Mouse (Mus musculus) ES-CJ7 (cell line): ENCODE results near the gene Svep1.

ENCODE experiments used
- DNase-seq: peaks from one replicate; pipeline ENCODE4 v3.0.0; 2011; ENCODE audit warnings: low read depth, low spot score

Svep1 gene

DNA sequence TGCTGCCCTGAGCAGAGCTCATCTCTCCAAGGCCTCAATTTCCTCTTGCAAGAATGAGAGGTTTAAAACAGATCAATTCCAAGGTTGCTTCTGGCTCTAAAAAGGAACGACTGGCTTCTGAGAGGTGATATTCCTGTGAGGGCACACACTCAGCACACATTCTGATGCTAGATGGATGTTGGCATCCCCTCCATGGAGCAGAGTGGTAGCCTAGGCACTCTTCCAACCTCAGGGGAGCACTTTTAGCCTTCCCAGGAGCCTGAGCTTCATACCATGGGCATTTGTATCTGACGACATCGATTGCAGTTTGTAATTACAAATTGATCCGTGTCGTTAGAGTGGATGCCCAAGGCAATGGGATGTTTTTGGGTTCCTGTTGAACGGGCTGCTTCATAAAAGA lies 33.3 kb downstream of the Svep1 start:
- no peak for DNase-seq

DNA sequence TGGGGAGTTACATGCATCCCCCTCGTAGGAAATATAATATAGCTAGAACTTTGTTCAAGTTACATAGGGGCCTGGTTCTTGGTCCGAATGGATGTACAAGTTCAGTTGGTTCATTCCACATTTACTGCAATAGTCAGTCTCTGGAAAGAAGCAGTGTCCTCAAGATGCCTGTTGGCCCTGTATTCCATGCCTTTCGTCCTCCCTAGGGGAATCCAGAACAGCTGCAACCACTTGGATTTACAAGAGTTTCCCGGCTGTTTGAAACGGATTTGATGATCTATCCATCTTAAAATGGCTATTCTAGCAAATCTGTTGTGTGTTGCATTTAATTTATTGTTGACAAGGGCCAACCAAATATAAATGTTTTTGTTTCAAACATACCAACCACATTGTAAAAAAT lies 36.2 kb downstream of the Svep1 start:
- DNase-seq = no peak

DNA sequence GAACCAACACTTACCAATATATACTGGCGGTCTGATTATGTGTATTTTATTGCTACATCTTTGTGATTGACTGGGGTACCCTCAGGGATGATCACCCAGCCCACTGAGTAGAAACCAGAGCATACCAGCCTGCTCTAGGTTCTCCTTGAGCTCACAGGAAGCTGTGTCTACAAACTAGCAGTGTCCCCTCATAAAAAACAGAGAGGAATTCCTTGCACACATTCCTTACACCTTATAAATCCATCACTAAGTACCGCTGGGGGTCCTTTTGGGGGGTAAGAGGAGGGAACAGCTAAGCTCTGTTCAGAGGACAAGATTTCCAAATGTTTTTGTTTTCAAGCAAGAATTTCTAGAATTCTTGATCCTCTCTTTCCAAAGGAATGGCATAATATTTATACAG lies 36.7 kb downstream of the Svep1 start:
- no peak for DNase-seq

DNA sequence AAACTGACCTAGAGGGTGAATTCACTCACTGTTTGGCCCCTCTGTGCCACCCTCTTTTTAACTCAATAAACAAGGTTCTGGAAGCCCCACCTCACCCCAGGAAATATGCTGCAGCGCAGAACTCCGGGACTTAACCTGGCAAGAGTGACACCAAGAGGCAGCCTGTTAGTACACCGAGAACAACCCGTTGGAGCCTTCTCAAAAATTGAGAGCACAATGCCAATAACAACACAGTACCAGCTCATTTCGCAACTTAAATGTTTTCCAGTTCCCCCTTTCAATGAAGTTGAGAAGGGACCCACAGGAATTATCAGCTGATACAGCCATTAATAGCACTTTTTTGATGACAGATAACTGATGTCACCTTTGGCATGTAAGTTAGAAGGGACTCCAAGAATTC lies 38.3 kb downstream of the Svep1 start:
- no peak for DNase-seq

DNA sequence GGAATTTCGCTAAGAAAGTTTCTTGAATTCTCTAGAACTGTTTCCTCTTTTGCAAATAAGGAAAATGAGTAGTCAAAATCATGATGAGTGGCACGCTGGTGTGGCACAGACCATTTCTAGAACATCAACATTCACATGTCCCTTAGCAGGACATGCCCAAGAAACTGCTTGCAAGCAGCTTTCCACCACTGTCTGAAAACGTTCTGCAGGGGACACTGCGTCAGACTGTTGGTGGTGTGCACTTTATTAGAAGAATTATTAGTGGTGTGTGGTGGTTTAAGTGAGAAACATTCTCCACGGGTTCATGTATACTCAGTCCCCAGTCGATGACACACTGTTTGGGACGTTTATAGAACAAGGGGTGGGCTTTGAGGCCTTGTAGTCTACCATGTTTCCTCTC lies 40.9 kb downstream of the Svep1 start:
- DNase-seq = no peak

DNA sequence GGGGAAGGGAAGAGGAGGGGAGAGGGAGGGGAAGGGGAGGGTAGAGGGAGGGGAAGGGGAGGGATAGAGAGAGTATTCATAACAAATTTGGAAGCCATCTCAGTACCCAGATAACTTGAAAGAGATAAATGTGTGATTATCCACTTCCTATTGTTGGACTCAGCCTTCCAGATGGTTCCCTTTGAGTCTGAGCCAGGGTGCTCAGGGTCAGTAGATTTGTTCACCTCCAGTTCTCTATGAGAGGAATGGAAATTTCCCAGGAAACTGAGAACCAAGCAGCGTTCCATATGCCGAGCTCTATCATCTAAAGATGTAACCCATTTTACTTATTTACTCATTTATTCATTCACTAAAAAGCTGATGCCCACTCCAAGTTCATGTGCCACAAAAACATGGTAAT lies 44.8 kb downstream of the Svep1 start:
- DNase-seq = no peak

DNA sequence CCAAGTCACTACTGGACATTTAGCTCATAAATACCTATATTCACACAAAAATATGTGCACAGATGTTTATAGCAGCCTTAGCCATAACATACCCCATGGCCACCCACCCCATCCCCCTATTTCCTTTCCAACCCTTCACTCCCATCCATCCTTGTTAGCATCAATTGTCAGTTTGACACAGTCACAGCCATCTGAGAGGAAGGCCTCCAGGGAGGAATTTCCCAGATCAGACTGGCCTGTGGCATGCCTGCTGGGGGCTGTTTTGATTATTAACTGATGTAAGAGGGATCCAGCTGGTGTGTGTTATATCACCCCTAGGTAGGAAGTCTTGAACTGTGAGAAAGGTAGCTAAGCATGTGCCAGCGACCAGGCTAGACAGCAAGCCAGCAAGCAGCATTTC lies 47.1 kb downstream of the Svep1 start:
- DNase-seq = no peak

DNA sequence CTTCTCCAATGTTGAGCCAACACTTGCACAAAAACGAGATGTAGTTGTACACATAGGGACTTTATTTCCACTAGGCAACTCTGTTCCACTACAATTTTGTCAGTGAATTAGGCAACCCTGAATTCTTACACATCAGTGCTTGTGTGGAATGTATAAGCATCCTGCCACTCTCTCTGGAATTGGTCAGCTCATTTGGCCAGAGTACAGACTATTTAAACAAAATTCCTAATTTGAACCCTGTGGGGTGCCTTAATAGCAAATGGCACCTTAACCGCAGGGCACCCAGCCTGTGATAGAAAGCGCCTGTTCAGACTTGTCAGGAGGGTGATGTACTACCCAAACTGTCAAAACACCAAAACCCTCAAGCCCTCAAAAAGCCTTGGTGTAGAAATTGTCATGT lies 56.4 kb downstream of the Svep1 start:
- DNase-seq = no peak

DNA sequence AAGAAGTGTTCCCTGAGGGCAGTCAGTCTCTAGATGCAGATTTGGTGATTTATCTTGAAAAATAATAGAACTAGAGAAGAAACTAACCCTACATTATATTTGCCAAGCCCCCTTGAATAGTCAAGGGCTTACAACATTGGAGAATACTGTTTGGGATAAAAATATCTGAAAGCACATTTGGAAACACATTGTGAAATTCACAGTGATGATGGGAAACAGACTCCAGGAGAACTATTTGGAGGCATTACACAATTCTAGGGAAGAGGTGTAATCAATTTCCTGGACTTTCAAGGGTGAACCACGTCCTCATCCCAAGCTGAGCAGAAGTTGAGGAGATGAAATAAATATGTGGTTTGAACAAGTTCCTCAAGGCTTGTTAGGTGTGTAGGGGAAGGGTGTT lies 57.5 kb downstream of the Svep1 start:
- no peak for DNase-seq

DNA sequence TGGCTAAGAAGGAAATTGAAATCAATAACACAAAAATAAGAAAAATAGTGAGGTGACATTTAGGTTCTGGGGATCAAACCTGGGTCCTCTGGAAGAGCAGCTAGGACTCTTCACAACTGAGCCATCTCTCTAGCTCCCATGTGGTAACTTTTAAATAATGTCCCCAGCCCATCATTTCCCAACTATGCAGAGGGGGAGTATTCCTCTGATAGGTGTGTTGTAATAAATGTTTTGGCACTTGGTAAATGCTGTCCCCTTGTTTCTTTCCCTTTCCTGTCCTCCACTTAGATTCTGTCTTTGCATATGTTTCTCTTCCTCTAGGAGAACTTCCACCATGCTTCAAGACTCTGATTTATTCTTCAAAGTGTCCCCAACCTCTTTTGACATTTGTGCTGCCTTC lies 58.1 kb downstream of the Svep1 start:
- no peak for DNase-seq

DNA sequence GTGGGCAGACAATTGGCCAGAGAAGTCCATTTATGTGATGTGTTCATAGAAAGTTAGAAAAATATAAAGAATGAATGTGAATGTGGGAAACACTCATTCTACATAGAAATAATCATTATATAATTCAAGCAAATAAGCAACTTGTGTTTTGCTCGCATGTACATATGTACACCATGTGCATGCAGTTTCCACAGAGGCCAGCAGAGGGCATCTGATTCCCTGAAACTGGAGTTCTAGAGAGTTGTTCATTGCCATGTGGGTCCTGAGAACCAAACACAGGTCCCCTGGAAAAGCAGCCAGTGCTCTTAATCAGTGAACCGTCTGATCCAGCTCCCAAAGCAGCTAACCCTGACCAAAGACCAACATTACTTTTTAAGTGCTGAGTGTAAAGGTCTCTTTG lies 60.0 kb downstream of the Svep1 start:
- peak; percentile 46 for DNase-seq

DNA sequence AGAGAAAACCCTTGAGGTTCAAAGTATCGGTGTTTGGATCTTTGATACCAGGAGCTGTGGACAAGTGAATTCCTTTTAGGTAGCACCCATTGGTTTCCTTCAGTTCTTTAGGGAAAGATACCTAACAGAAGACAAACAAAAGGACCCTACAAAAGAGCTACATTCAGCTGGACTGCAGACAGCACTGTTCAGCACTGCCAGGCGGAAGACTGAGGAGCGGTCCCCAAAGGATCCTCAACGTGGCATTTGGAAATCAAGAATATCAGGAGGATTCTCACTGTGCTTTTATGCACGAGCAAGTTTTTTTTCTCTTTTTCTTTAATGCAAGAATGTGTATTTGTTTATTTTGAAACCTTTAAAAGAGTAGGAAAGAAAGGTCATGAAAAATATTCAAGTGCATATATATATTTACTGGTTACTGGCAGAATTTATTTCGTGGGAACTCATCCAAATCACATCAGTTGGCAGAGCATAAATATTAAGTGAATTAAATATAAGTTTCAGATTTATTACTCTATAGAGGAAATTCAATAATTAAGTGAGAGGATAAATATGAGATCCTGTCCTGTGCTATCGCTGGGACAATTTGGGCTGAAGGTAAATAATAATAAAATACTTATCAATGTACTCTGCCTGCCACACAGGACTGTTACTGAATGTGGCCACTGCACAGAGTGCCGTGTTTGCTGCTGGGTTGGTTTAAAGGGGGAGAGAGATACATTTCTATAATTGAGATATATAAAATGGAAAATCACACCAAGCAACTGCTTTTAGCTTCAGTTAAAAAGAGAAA lies 66.7 kb downstream of the Svep1 start:
- no peak for DNase-seq

DNA sequence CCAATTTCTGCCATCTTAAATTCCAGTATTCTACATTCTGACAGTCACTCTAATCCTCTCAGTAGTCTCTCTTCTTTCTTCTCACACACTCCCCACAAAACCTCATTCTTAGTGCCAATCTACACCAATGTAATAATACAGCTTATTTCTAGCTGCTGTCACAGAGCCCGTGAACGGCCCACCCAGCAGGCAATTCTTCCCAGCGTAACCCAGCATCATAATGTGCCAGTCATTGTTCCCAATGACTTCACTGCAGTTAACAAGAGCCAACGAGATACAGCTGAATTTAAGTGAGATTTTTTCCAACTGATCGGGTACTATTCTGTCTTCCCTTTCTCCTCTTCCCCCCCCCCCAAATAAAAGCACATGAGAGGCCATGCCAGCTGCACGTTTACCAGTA lies 67.4 kb downstream of the Svep1 start:
- DNase-seq = no peak

DNA sequence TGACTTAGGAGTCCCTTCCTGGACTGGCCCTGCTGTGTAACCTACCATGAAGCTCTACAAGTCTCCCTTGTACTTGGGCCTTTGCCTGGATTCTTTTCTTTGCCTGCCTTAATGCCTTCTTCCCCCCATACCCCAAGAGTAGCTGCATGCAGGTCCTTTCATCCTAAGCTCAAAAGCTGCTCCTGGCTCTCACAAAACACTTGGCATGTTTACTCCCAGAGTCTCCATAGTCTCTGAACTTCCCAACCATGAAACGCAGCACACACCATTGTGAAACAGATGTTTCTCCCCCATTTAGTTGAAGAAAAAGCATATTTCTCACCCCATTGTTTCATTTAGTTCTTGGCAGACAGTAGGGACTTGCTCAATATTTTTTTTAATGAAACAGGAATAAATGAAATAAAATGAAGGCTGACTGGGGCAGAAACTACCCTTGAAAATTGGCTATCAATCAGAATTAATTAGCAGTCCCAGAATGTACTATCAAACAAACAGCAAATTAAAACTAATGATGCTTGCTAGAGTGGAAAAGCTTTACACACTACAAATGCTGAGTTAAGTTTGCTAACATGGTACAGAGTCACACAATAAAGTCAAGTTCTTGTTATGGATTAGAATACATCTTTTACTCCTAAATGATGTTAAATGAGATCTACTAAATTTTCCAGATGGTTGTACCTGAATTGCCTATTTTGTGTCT lies 72.9 kb downstream of the Svep1 start:
- no peak for DNase-seq

DNA sequence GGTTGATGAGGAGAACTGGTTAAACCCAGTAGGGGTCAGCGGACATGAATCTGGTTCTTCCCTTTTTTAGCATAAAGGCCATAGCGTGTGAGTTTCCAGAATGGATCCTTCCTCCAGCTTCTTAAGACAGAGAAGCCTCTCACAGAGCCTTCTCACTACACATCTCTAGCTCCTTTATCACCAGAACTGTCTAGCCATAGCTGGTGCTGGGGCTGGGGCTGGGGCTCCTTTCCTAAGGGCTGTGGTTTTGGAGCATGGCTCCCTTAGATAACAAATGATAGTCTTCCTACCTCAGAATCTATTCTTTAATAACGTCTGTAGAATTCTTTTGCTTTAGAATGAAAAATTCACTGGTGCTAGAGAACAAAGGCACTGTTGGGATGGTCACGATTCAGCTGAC lies 76.8 kb downstream of the Svep1 start:
- no peak for DNase-seq

DNA sequence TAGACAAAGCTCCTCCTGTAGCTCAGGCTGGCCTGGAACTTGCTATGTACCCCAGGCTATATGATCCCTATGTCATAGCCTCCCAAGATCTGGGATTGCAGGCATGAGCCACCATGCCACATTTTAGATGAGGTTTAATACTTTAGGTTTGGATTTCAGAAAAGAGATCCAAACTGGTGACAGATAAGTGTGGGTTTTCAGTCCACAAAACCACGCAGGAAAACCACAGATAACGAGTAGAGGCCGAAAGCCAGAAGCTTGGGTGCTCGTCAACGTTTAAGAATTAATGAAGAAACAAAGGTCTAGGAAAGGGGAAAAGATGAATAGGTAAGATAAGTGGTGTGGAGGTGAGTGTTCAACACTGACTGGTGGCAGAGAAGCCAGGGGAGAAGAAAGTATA lies 79.6 kb downstream of the Svep1 start:
- no peak for DNase-seq

DNA sequence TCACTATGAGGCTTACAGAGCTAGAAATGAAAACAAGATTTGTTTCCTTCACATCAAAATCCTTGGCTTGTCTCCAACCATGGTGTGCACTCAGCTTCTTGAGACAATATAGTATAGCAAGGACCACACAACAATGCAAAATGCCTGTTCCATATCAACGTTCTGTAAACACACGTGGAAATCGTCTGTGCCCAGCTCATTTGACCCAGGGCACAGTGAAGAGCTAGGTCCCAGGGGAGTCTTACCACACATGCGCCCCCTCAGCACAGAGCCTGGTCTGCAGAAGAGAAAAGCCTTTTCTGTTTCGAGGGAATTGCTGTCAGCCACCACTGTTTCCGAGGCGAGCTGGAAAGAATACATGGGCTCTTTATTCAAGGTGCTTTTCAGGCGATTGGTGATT lies 91.2 kb downstream of the Svep1 start:
- no peak for DNase-seq

DNA sequence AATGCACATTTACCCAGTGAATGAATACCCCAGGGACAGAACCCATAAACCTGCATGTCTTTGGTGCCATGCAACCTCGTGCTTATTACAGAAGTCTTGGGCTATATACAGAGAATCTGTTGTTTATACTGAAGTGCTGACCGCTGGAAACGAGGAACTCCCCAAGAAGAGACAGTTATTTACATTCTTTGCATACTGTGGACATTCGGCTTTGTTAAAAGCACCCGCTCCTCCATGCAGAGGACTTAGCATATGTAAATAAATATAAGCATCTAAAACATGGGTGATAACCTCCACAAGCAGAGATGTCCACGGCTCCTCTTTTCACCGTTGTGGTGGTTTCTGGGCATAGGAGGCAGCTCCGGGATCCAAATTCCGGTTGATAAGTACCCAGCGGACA lies 95.7 kb downstream of the Svep1 start:
- DNase-seq = no peak

DNA sequence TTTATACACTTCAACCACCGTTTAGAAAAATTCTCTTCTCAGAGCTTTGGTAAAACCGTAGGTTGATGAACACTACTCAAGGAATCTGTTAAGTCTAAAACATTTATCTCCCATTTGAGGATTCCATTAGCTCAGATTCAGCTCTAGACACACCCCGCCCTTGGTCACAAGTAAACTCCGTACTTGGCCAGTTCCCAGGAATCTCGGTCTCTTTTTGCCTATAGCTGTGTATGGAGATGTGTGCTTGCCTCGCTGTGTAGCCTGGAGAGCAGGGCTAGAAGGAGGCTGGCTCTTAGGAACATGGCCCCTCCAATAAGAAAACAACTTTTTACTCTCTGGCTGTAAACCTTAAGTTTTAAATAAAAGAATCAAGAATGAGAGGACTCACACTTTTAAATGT lies 96.9 kb downstream of the Svep1 start:
- no peak for DNase-seq

DNA sequence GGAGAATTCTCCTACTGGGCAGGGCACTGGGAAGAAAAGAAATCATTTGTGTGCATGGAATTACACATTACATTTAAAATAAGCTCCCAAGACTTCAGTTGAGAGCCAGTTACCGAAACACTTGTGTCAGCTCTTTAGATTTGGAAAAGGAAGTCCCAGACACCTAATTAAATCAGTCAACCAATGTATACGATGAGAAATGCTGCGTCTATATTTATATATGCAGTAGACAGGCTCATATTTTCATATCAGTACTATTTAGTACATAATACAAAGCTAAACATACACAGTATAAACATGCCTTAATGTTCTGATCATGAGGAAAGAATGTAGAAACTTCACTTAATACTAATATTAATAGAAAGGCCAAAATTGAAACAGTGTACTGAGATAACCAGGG lies 98.3 kb downstream of the Svep1 start:
- no peak for DNase-seq

DNA sequence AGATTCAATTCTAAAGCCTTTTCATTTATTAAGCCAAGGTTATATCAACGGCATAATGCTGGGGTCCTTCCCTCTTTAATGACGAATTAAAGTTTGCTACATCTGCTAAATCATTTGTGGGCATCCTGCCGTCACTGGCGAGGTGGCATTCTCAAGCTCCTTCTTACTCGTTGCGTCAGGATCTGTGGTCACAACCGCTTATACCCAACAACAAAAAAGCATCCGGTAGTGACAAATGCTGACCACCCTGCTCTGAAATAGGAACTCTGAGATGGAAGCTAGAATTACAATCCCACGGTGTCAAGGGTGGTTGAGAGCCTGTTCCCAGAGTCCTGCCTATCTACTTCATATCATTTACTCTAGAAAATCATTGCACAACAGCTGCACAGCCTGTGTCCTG lies 108.9 kb downstream of the Svep1 start:
- no peak for DNase-seq

DNA sequence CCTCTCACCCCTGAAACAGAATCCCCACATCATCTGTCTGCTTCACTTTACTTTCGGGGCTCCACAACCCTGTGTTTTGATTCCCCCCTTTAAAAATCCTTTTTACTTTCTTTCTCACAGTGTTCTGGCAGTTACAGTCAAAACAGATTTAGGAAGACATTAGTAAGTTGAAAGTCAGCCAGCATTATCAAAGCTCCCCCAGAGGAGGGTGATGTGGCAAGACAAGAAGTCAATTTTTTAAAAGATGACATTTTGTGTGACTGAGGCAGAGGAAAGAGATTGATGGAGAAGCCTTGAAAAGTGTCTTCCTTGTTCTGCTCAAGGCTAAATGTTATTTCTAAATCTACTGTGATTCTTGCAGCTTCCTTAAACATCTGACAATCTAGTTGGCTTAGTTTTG lies 119.9 kb downstream of the Svep1 start:
- DNase-seq = no peak

DNA sequence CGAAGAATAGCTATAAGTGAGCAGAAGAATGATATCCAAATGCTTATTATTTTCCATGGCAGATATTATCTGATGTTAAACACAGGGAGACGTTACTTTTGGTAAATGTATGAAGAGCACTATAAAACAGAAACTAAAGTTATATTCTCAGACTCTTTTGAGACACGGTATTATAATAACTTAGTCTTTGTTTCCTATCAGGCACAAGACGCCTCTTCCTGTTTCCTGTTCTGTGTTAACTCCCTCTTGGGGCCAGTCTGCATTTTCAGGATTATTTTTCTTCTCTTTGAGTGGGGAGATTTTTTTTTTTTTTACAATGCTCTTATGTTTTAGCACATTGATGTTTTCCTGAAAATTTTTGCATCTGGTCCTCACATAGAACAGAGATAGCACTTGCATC lies 120.5 kb downstream of the Svep1 start:
- DNase-seq = no peak

DNA sequence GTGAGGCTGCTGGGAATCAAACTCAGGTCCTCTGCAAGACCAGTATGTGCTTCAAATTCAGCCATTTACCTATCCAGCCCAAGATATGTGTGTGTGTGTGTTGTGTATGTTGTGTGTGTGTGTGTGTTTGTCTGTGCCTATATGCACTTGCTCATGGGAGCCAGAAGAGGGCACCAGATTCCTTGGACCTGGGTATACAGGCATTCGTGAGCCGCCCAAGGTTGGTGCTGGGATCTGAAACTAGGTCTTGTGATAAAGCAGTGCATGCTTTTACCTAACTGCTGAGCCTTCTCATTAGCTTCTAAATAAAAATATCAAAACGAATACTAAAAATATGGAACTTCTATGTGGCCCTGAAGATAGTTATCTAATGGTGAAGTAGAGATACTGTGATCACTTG lies 121.3 kb downstream of the Svep1 start:
- no peak for DNase-seq
